Mouse (Mus musculus) left cerebral cortex, adult 9 months (tissue): ENCODE data around the gene Vmn2r39.
"Not testable (repeated sequence)": the region's sequence is repeated elsewhere in the genome, so short reads cannot be mapped to it uniquely, and the experiment has no call there.

Source experiments
- DNase-seq, 2 experiments: peaks; one replicate each; pipeline ENCODE4 v3.0.0; 2022; ENCODE audit warnings: low spot score in 2 of 2

Vmn2r39 gene

DNA sequence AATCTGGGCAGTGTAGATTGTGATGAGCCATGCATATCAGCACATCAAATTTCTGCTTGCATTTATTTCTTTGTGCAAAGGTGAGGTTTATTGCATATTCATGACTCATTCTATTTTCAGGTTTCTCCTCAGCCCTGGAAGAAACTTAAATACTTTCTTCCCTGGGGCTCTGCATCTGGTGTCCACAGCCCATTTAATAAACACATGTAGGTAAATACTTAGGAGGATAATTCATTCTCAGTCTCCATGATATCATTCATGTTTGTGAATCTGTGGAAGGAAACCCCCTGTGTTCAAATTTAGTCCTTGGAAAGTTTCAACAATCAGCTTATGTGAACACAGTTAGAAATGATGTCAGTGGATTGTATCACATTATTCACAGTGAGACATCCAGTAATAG is at the start of gene Vmn2r39:
TSS of gene Vmn2r39 (minus strand) at position 101 of the 400 bp plus-strand sequence.
- DNase-seq = not testable (repeated sequence)

- not testable (repeated sequence) for DNase-seq
These were observed 34.8 kb upstream of the Vmn2r39 start for GRCm38 (mm10) chr7:9065353-9065752.
